Mouse (Mus musculus) ES-CJ7 (cell line): Measurements from ENCODE around the gene Elf1.

Source experiments
- DNase-seq: peaks from one replicate; pipeline ENCODE4 v3.0.0; 2011; ENCODE audit warnings: low read depth, low spot score

The Elf1 gene

GRCm38 (mm10) chr14:79489150-79489549 is 8.2 kb downstream of the Elf1 start:
- no peak for DNase-seq

DNA sequence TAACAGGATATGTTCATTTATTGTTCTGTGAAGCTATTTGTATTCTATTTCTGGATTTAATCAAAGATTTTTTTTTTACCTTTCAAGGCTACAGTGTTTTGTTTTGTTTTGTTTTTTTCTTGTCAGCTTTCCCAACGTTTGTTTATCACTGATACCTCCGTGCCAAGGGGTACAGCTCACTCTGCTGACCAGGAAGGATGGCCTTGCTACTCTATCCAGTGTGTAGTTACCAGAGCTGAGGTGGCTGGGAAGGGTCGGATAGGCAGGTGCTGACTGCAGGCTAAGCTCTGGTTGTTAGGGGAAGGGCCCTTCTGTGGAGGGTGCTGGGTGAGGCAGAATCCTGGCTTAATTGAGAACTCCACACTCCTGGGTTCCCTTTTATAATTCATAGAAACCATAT is 9.3 kb downstream of the Elf1 start:
- no peak for DNase-seq

GRCm38 (mm10) chr14:79494349-79494748 is 13.4 kb downstream of the Elf1 start:
- DNase-seq = no peak

- DNase-seq = no peak
These were observed 18.3 kb downstream of the Elf1 start for GRCm38 (mm10) chr14:79499326-79499725.

DNA sequence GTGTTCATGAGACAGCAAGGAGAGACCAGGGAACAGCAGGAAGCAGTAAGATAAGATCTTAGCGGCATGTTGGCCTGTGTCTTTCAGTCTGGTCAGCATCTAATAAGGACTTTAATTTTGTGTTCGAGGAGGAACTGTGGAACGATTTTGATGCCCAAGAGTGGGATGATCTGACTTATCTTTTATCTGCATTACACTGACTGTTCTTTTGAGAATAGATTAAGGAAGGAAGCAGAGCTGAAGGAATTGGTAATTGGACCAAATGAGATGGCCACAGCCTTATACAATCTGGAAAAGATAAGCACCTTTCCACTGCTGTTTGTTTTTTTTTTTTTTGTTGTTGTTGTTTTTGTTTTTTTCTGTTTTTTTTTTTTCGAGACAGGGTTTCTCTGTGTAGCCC is 19.8 kb downstream of the Elf1 start:
- no peak for DNase-seq

- no peak for DNase-seq
These were observed 22.5 kb downstream of the Elf1 start for GRCm38 (mm10) chr14:79503371-79504075.

DNA sequence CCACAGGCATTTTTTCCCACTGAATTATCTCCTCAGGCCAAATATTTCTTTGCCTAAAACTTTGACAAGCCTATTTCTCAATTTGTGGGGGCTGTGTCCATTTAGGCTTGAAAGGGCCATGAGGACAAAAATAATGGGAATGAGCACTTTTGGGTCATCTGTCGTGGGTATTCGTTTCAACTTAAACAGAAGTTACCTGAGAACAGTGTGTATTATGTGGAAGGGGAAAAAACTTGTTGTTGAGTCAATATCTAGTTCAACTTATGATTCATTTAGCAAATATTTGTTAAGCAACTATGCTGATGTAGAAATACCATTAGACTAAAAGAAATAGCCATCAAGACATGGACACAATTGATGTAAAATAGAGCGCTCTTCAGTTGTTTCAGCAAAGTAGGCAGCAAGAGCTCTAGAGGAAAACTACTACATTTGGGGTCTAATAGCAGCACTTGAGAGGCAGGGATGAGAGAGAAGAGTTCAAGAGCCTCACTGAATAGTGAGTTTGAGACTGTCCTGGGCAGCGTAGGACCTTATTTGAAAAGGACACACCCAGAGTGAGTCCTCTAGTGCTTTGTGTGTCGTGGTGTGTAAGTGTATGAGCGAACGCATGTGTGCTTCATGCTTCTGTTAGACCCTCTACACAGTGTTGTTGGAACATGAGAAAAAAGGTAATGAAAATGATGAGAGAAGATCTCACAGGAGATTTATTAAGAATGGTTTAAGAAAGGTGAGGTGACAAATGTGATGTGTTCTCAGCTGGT is 23.4 kb downstream of the Elf1 start:
- no peak for DNase-seq

GRCm38 (mm10) chr14:79506207-79506606 is 25.2 kb downstream of the Elf1 start:
- DNase-seq = no peak

GRCm38 (mm10) chr14:79507846-79508245 is 26.9 kb downstream of the Elf1 start:
- no peak for DNase-seq

GRCm38 (mm10) chr14:79508662-79509305 is 27.8 kb downstream of the Elf1 start:
- no peak for DNase-seq

GRCm38 (mm10) chr14:79511521-79511920 is 30.5 kb downstream of the Elf1 start:
- DNase-seq = no peak

- peak; percentile 36 for DNase-seq
These were observed 33.0 kb downstream of the Elf1 start for GRCm38 (mm10) chr14:79513951-79514350.

DNA sequence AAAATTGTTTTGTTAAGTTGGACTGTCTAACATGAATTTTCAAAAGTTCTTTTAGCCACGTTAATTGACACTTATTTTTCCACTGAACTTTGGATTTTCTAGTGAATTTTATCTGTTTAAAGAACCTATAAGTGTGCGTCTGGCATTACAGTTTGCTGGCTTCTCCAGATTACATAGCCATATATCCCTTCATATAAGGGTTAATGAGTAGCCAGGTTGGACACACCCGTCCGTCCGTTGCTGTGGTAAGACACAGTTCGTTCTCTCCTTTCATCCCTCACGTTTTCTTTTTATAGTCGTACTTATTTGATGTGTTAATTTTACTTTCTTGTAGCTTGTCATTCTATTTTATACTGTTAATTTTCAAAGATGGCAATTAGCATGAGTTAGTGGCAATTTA is 34.1 kb downstream of the Elf1 start:
- DNase-seq = no peak

- DNase-seq = no peak
These were observed 34.7 kb downstream of the Elf1 start for GRCm38 (mm10) chr14:79515511-79516242.

DNA sequence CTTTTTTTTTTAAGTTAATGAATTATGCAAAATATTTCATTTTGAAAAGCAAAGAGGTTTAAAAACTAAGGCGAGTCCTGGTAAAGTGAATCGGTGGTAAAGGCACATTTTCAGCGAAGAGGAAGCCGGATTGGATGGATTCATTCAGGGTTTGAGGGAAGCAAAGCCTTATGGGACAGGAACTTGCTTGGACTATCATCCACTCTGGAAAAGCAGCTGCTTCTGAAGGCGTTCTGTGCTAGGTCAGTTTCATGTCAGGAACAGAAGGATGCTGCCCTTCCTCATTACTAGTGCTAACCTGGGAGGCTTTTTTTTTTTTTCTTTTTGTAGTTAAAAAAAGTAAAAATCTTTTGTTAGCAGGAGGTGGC is 35.2 kb downstream of the Elf1 start:
- no peak for DNase-seq

GRCm38 (mm10) chr14:79516751-79517150 is 35.8 kb downstream of the Elf1 start:
- no peak for DNase-seq

DNA sequence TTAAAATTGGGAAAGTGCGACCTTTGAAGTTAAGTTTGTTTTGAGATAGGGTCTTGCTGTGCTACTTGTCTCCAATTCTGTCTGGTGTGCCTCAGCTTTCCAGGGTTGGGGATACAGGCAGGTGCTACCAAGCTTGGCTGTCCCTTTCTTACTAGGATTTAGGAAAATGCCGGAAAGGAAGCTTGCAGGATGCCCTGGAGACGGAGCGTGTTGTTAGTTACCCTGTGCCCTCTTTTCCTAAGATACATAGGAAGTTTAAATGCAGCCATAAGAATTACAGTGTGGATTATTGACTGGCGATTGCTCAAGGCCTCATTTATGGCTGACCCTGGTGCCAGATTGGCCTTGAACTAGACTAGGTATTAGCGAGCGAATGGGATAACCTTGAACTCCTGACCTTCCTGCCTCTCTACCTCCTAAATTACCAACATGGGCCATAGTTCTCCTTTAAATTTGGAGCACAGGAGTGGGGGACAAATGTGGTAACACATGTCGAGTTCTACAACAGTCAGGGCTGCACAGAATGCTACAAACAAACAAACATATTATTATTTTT is 36.3 kb downstream of the Elf1 start:
- no peak for DNase-seq

GRCm38 (mm10) chr14:79518123-79518522 is 37.1 kb downstream of the Elf1 start:
- DNase-seq = no peak

DNA sequence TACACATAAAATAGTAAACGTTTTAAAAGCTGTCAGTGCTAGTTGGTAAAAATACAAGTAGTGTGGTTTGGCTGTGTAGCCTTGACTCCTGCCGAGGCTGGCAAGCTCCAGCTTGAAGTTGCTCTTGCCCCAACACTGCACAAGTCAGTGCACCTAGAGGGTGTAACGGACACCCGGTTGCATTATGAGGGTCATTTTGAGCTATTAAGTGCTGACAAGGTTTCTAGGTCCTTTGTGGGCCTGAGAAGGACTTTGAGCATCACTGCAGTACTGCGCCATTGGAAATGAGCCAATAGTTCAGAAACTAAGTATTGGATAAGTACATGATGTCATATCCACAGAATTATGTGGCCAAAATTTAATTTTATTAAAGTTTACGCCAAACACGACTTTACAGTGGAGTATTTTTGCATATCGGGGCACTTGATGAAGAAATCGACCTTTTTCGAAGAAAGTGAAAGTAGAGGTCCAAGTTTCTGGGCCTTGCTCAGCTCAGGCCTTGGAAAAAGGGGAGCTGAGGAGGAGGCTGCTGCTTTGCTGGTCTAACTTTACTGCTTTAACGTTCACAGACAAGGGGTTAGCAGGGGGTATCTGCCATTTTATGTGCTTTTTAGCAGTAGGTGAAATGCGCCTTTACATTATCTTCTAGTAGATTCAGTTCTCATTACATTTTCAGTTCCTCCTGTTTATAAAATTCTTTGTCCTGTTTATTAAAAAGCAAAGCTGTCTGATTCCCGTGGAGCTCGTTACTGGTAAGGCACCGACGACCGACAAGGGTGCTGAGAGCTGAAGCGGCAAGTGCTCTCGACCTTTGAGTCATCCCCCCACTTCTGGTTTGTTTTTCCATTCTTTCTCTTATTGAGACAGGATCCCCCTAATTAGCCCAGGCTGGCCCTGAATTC is 38.0 kb downstream of the Elf1 start:
- no peak for DNase-seq

- DNase-seq = no peak
These were observed 38.6 kb downstream of the Elf1 start for GRCm38 (mm10) chr14:79519663-79519975.

DNA sequence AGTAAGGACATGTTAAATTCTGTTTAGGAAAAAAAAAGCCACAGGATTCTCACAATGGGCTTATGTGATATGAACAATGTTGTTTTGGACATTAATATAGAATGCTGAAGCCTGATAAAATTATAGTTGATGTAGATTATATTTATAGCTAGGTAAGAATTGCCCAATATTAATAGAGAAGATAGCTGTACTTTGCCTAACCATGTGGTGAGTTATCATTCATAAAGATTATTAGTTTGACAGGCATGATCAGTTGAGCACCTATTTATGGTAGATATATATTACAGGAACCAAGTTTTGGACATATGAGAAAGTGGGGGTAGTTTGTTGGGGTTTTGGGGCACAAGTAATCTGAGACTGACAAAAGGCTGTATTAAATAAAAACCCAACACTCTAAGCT is 39.6 kb downstream of the Elf1 start:
- no peak for DNase-seq
